Mouse (Mus musculus) forebrain, embryonic 14.5 days (tissue): ENCODE results near the gene Sh2d6. TPM values are rescaled to one million over a fixed set of nuclear protein-coding genes. Genes with fewer than 3 reads are reported as not detected.

Source experiments
- ATAC-seq: fragments of 200-750 bp; cut with Nextera tagmentation; 2 replicates; pipeline ENCODE4 v1.8.0; 2017; ENCODE audit warnings: mild to moderate bottlenecking, moderate library complexity
- DNase-seq: peaks from one replicate; pipeline ENCODE4 v3.0.0-alpha.2; 2015; ENCODE audit warnings: low spot score
- H3K27ac ChIP-seq: fragments of 300-500 bp; sonication (generic); 2 replicates; pipeline ENCODE4 v1.5.1; 2014; ENCODE audit warnings: low read depth, mild to moderate bottlenecking, control low read depth, low read length, moderate library complexity
- H3K27me3 ChIP-seq: fragments of 300-500 bp; sonication (generic); replicated peaks from 2 replicates; pipeline ENCODE4 v1.6.1; 2014; ENCODE audit warnings: low read length, control low read depth, mixed read lengths; ENCODE audit not compliant: control insufficient read depth, insufficient read depth
- H3K36me3 ChIP-seq: fragments of 300-500 bp; sonication (generic); 2 replicates; pipeline ENCODE4 v1.6.1; 2014; ENCODE audit warnings: low read length, control low read depth; ENCODE audit not compliant: control insufficient read depth, insufficient read depth
- H3K4me1 ChIP-seq: fragments of 300-500 bp; sonication (generic); 2 replicates; pipeline ENCODE4 v1.6.1; 2014; ENCODE audit warnings: antibody characterized with exemption, low read length, control low read depth; ENCODE audit not compliant: control insufficient read depth, insufficient read depth
- H3K4me2 ChIP-seq: fragments of 300-500 bp; sonication (generic); 2 replicates; pipeline ENCODE4 v1.6.1; 2014; ENCODE audit warnings: mild to moderate bottlenecking, control low read depth, low read length
- H3K4me3 ChIP-seq: fragments of 300-500 bp; sonication (generic); 2 replicates; pipeline ENCODE4 v1.5.1; 2014; ENCODE audit warnings: low read depth, low read length, control low read depth
- H3K9ac ChIP-seq: fragments of 300-500 bp; sonication (generic); 2 replicates; pipeline ENCODE4 v1.6.1; 2014; ENCODE audit warnings: mild to moderate bottlenecking, low read length, control low read depth, moderate library complexity
- H3K9me3 ChIP-seq: fragments of 300-500 bp; sonication (generic); replicated peaks from 2 replicates; pipeline ENCODE4 v1.6.1; 2016; ENCODE audit warnings: low read length, control low read depth, mixed read lengths; ENCODE audit not compliant: control insufficient read depth
- WGBS: fragments of 180-500 bp; shearing (Covaris S2); extraction: QIAGEN DNeasy Blood & Tissue Kit; methylation state at CpG from one replicate; pipeline ENCODE4 v1.1.7; 2014; 5-methylcytosine and 5-hydroxymethylcytosine counted together
- polyA plus RNA-seq: library from polyadenylated mRNA; unstranded; fragments of >200 nt; fragmentation: Nextera tagmentation; extraction: Ambion mirVana; gene quantifications from 2 replicates; pipeline ENCODE4 v1.2.1, GENCODE M21; 2014

The Sh2d6 gene
- polyA plus RNA-seq, 1 experiment from 2014 or later, result 0.60 TPM

DNA sequence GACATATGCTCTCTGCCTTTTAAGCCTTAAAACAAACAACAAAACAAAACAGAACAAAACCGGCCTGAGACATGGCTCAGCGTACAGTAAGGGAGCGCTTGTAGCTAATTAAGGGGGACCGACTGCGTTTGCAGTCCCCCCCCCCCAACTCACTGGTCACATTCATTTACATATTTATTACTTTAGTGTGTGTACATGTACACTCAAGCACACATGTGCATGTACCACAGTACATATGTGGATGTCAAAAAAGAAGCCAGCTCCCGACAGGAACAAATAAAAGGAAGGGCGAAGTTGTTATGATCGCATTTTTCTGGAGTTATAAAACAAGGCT is 31.5 kb upstream of the Sh2d6 start:
- Histone ChIP-seq H3K4me2 (peak overlapping the region; percentile 61), H3K36me3 (no peaks in the 10 kb centered on the region), H3K27ac (no peak overlapping the region), H3K27me3 (no peaks in the 10 kb centered on the region), H3K9me3 (no peaks in the 10 kb centered on the region), H3K4me1 (peaks cover 5% of the 10 kb centered on the region), H3K4me3 (peak overlapping the region; percentile 33), H3K9ac (peak overlapping the region; percentile 65)
- WGBS, result 18% methylated on average over 8 of the region's 8 CpGs
- no peak for DNase-seq
- ATAC-seq, result peak; percentile 69

- DNase-seq (peak; percentile 78), ATAC-seq (peak; percentile 92)
- no peaks in the 10 kb centered on the region for H3K27me3 ChIP-seq
- H3K27ac ChIP-seq, result peak overlapping the region; percentile 65; the same call in 1 of the 2 replicates
- peaks cover 5% of the 10 kb centered on the region for H3K4me1 ChIP-seq
- peak overlapping the region; percentile 61 for H3K4me2 ChIP-seq
- H3K9ac ChIP-seq, result peak overlapping the region; percentile 65
- no peaks in the 10 kb centered on the region for H3K36me3 ChIP-seq
- H3K9me3 ChIP-seq, result no peaks in the 10 kb centered on the region
- H3K4me3 ChIP-seq, result peak overlapping the region; percentile 33
- 19% methylated on average over 27 of the region's 27 CpGs for WGBS
Observed at GRCm38 (mm10) chr6:72552171-72553078, 30.9 kb upstream of the Sh2d6 start.

GRCm38 (mm10) chr6:72550503-72551100 is 29.1 kb upstream of the Sh2d6 start:
- no peak overlapping the region for H3K4me2 ChIP-seq
- ATAC-seq, result no peak
- no peak overlapping the region for H3K4me3 ChIP-seq
- no peak overlapping the region for H3K27ac ChIP-seq
- H3K9ac ChIP-seq, result no peak overlapping the region
- 82% methylated on average over 10 of the region's 10 CpGs for WGBS
- H3K27me3 ChIP-seq, result no peaks in the 10 kb centered on the region
- no peaks in the 10 kb centered on the region for H3K9me3 ChIP-seq
- H3K36me3 ChIP-seq, result no peaks in the 10 kb centered on the region
- DNase-seq, result no peak
- H3K4me1 ChIP-seq, result peaks cover 5% of the 10 kb centered on the region

GRCm38 (mm10) chr6:72550025-72550424 is 28.5 kb upstream of the Sh2d6 start:
- WGBS, result 72% methylated on average over 6 of the region's 6 CpGs
- no peak for DNase-seq

DNA sequence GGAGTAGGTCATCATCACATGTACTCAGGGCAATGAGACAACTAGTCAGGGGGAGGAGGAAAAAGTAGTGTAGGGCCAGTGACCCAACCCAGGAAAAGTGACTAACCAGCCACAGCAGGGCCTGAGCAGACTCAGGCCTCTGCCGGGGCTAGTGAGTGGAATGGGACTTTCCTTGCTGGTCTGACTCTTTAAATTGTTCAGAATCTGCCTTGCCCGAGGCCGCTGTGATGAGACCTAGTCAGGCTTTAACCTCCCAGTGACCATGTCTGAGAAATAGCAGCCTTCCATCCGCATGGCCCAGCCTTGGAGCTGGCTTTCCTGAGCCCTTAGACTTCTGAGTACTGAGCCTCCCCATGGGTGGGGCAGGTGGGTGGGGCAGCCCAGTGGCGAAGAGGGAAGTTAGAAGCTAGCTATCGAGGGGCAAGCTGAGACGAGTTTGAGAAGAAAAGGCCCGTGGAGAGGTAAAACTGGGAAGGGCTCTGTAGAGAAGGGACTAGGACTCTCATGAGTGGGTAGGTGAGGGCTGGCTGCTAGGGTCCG is 27.6 kb upstream of the Sh2d6 start:
- Histone ChIP-seq H3K27ac (no peak overlapping the region), H3K4me2 (no peak overlapping the region), H3K4me3 (no peak overlapping the region), H3K27me3 (no peaks in the 10 kb centered on the region), H3K9ac (no peak overlapping the region), H3K9me3 (no peaks in the 10 kb centered on the region), H3K36me3 (no peaks in the 10 kb centered on the region), H3K4me1 (peaks cover 5% of the 10 kb centered on the region)
- DNase-seq, result no peak
- no peak for ATAC-seq
- WGBS, result 74% methylated on average over 9 of the region's 9 CpGs

More at GRCm38 (mm10) chr6:72550025-72550424, 28.5 kb upstream of the Sh2d6 start:
- Histone ChIP-seq H3K4me2 (no peak overlapping the region), H3K27ac (no peak overlapping the region), H3K27me3 (no peaks in the 10 kb centered on the region), H3K9ac (no peak overlapping the region), H3K4me3 (no peak overlapping the region), H3K36me3 (no peaks in the 10 kb centered on the region), H3K4me1 (peaks cover 5% of the 10 kb centered on the region), H3K9me3 (no peaks in the 10 kb centered on the region)
- no peak for ATAC-seq

- Histone ChIP-seq H3K9ac (no peak overlapping the region), H3K9me3 (no peaks in the 10 kb centered on the region), H3K27ac (no peak overlapping the region), H3K4me2 (no peak overlapping the region), H3K4me1 (peaks cover 5% of the 10 kb centered on the region), H3K27me3 (no peaks in the 10 kb centered on the region), H3K36me3 (no peaks in the 10 kb centered on the region), H3K4me3 (no peak overlapping the region)
- ATAC-seq (no peak), DNase-seq (no peak)
- WGBS, result 91% methylated on average over 3 of the region's 3 CpGs
Observed at GRCm38 (mm10) chr6:72547862-72548261, 26.4 kb upstream of the Sh2d6 start.

GRCm38 (mm10) chr6:72547121-72547520 is 25.6 kb upstream of the Sh2d6 start:
- H3K4me3 ChIP-seq, result no peak overlapping the region
- no peaks in the 10 kb centered on the region for H3K27me3 ChIP-seq
- no peaks in the 10 kb centered on the region for H3K4me1 ChIP-seq
- no peaks in the 10 kb centered on the region for H3K9me3 ChIP-seq
- no peak for ATAC-seq
- H3K4me2 ChIP-seq, result no peak overlapping the region
- DNase-seq, result no peak
- no peak overlapping the region for H3K9ac ChIP-seq
- no peak overlapping the region for H3K27ac ChIP-seq
- no peaks in the 10 kb centered on the region for H3K36me3 ChIP-seq
- WGBS, result 89% methylated on average over 2 of the region's 2 CpGs

- Histone ChIP-seq H3K27ac (no peak overlapping the region), H3K9ac (no peak overlapping the region), H3K4me1 (no peaks in the 10 kb centered on the region), H3K4me2 (no peak overlapping the region), H3K9me3 (no peaks in the 10 kb centered on the region), H3K36me3 (no peaks in the 10 kb centered on the region), H3K4me3 (no peak overlapping the region), H3K27me3 (no peaks in the 10 kb centered on the region)
- WGBS, result 53% methylated on average over 7 of the region's 7 CpGs
- no peak for ATAC-seq
- no peak for DNase-seq
Observed at GRCm38 (mm10) chr6:72545377-72545776, 23.9 kb upstream of the Sh2d6 start.
